Mouse (Mus musculus): ENCODE results near the gene Sox11.

- TF ChIP-seq POLR2A (IDR thresholded peaks at IDR 0.05; ENCODE audit: borderline replicate concordance, extremely low read depth, insufficient read depth, insufficient read length, poor library complexity, severe bottlenecking) (no peak), CTCF (IDR thresholded peaks at IDR 0.05; ENCODE audit: borderline replicate concordance, extremely low read depth, insufficient read depth, insufficient read length) (no peak)
These were observed 37.5 kb downstream of the Sox11 start for GRCm38 (mm10) chr12:27304713-27305437.

Measured in brain, embryonic 14.5 days (tissue).